In genomic region chr11:92134891-92135590, GRCm38 (mm10) we compare ENCODE assay signal across 14 mouse cellular contexts.
A peak's percentile ranks its signal among the peaks of the same experiment; 100 is the strongest.
DNase-seq lines count a peak whose midpoint lies in the region; ATAC-seq and TF ChIP-seq lines count a peak whose summit lies in the region.
"Had no signal": no experiment of that assay in that cellular context is flagged by ENCODE, and none has a peak within 500 bp of the region (broad histone marks: within the 10 kb centered on the region; RNA-seq: fewer than 3 reads in every experiment).

No protein-coding gene starts in this region.

- H3K4me3 ChIP-seq in forebrain, embryonic 12.5 days (replicated peaks): no peak overlapping the region
- H3K4me3 ChIP-seq in hindbrain, embryonic 14.5 days (replicated peaks; ENCODE audit: low read length): no peak overlapping the region
- H3K4me3 ChIP-seq in stomach, postnatal 0 days (ENCODE audit: low read depth, low read length): no peak overlapping the region
- H3K4me3 ChIP-seq in heart, embryonic 11.5 days (ENCODE audit: low read depth, low read length): no peak overlapping the region
- H3K4me3 ChIP-seq: stomach, embryonic 15.5 days had no signal

- peak overlapping the region; percentile 57 for H3K27ac ChIP-seq in forebrain, embryonic 12.5 days
- H3K27ac ChIP-seq in hindbrain, embryonic 14.5 days: no peak overlapping the region
- no peak overlapping the region for H3K27ac ChIP-seq in stomach, postnatal 0 days (replicated peaks)
- H3K27ac ChIP-seq in heart, embryonic 11.5 days (ENCODE audit: low read depth, low read length): no peak overlapping the region
- H3K27ac ChIP-seq: macrophage; stomach, embryonic 15.5 days had no signal

- H3K9me3 ChIP-seq in forebrain, embryonic 12.5 days: no peaks in the 10 kb centered on the region
- no peaks in the 10 kb centered on the region for H3K9me3 ChIP-seq in hindbrain, embryonic 14.5 days (ENCODE audit: control insufficient read depth, low read length)
- H3K9me3 ChIP-seq in stomach, postnatal 0 days (ENCODE audit: control insufficient read depth, low read length): no peaks in the 10 kb centered on the region
- no peaks in the 10 kb centered on the region for H3K9me3 ChIP-seq in heart, embryonic 11.5 days (replicated peaks; ENCODE audit: control insufficient read depth, low read length)
- H3K9me3 ChIP-seq: stomach, embryonic 15.5 days had no signal

- no peak for TF ChIP-seq CTCF in stomach, postnatal 0 days (IDR thresholded peaks at IDR 0.05; ENCODE audit: low read depth)

- peak; percentile 87 for ATAC-seq in forebrain, embryonic 12.5 days (ENCODE audit: low FRiP score)
- ATAC-seq in hindbrain, embryonic 14.5 days (ENCODE audit: low FRiP score): peak; percentile 75; the same call in 1 of the 2 replicates
- ATAC-seq in stomach, postnatal 0 days (ENCODE audit: low FRiP score, low TSS enrichment): no peak
- ATAC-seq in heart, embryonic 11.5 days (replicated peaks; ENCODE audit: insufficient number of reproducible peaks, low FRiP score, low TSS enrichment): no peak
- ATAC-seq: activated CD4-positive, CD25-positive, alpha-beta regulatory T cell, adult 4 months had no signal

- TF ChIP-seq EP300 in stomach, postnatal 0 days (optimal IDR thresholded peaks at IDR 0.05): no peak

- H3K27me3 ChIP-seq in forebrain, embryonic 12.5 days: no peaks in the 10 kb centered on the region
- H3K27me3 ChIP-seq in hindbrain, embryonic 14.5 days (ENCODE audit: control insufficient read depth, insufficient read depth, low read length): no peaks in the 10 kb centered on the region
- H3K27me3 ChIP-seq in stomach, postnatal 0 days (ENCODE audit: control insufficient read depth, insufficient read depth, low read length): no peaks in the 10 kb centered on the region
- no peaks in the 10 kb centered on the region for H3K27me3 ChIP-seq in heart, embryonic 11.5 days (ENCODE audit: control insufficient read depth, insufficient read depth, low read length)
- H3K27me3 ChIP-seq: stomach, embryonic 15.5 days had no signal

- H3K9ac ChIP-seq in forebrain, embryonic 12.5 days: no peak overlapping the region
- H3K9ac ChIP-seq in hindbrain, embryonic 14.5 days: no peak overlapping the region
- H3K9ac ChIP-seq in stomach, postnatal 0 days (ENCODE audit: low read length): no peak overlapping the region
- H3K9ac ChIP-seq in heart, embryonic 11.5 days (ENCODE audit: low read depth, low read length): no peak overlapping the region
- H3K9ac ChIP-seq: stomach, embryonic 15.5 days had no signal

- no peaks in the 10 kb centered on the region for H3K36me3 ChIP-seq in forebrain, embryonic 12.5 days (replicated peaks)
- no peaks in the 10 kb centered on the region for H3K36me3 ChIP-seq in hindbrain, embryonic 14.5 days (replicated peaks; ENCODE audit: control insufficient read depth, insufficient read depth)
- no peaks in the 10 kb centered on the region for H3K36me3 ChIP-seq in stomach, postnatal 0 days (ENCODE audit: control insufficient read depth, insufficient read depth, low read length)
- no peaks in the 10 kb centered on the region for H3K36me3 ChIP-seq in heart, embryonic 11.5 days (ENCODE audit: control insufficient read depth, insufficient read depth, low read length)
- H3K36me3 ChIP-seq: stomach, embryonic 15.5 days had no signal

- peaks cover 8% of the 10 kb centered on the region; the same call in 1 of the 2 replicates for H3K4me1 ChIP-seq in forebrain, embryonic 12.5 days
- no peaks in the 10 kb centered on the region for H3K4me1 ChIP-seq in hindbrain, embryonic 14.5 days (replicated peaks; ENCODE audit: control insufficient read depth, insufficient read depth, low read length)
- no peaks in the 10 kb centered on the region for H3K4me1 ChIP-seq in stomach, postnatal 0 days (replicated peaks; ENCODE audit: control insufficient read depth, insufficient read depth)
- H3K4me1 ChIP-seq in heart, embryonic 11.5 days (ENCODE audit: control insufficient read depth, insufficient read depth, low read length): no peaks in the 10 kb centered on the region
- H3K4me1 ChIP-seq: stomach, embryonic 15.5 days had no signal

- H3K4me2 ChIP-seq in forebrain, embryonic 12.5 days: no peak overlapping the region
- H3K4me2 ChIP-seq in hindbrain, embryonic 14.5 days (replicated peaks): no peak overlapping the region
- H3K4me2 ChIP-seq in stomach, postnatal 0 days (replicated peaks; ENCODE audit: low read depth): no peak overlapping the region
- no peak overlapping the region for H3K4me2 ChIP-seq in heart, embryonic 11.5 days
- H3K4me2 ChIP-seq: stomach, embryonic 15.5 days had no signal

- DNase-seq in ES-CJ7 (ENCODE audit: low read depth, low spot score) (peak; percentile 2), R1 (ENCODE audit: low read depth, low spot score) (peak; percentile 2)
- DNase-seq in hindbrain, embryonic 14.5 days (ENCODE audit: low spot score): no peak
- no peak for DNase-seq in stomach, postnatal 0 days (ENCODE audit: low spot score)
- no peak for DNase-seq in layer of hippocampus, postnatal 25 days (ENCODE audit: extremely low spot score in 1 of 2, low spot score in 1 of 2)
- DNase-seq: kidney, adult 18-20 months; kidney, postnatal 25 days; lung, adult 2 months; thymus, postnatal 14 days had no signal

- WGBS in forebrain, embryonic 12.5 days: 23% methylated on average over 3 of the region's 3 CpGs
- WGBS in hindbrain, embryonic 14.5 days: 14% methylated on average over 3 of the region's 3 CpGs
- WGBS in stomach, postnatal 0 days: 66% methylated on average over 3 of the region's 3 CpGs
- 66% methylated on average over 3 of the region's 3 CpGs for WGBS in heart, embryonic 11.5 days (ENCODE audit: insufficient replicate concordance)

Comparison
In these comparisons a context has a peak if more than half of its experiments do, and no peak if none do; other contexts are left out.
1. DNase-seq: peak in ES-CJ7 (single experiment) and R1 (single experiment); none in hindbrain, embryonic 14.5 days (single experiment), stomach, postnatal 0 days (single experiment) and layer of hippocampus, postnatal 25 days (0 of 2).
2. ATAC-seq: peak in forebrain, embryonic 12.5 days (single experiment) and hindbrain, embryonic 14.5 days (single experiment); none in stomach, postnatal 0 days (single experiment) and heart, embryonic 11.5 days (single experiment).